Mouse (Mus musculus) adrenal gland, postnatal 0 days (tissue): Measurements from ENCODE around the gene Olfr1199. TPM values are rescaled to one million over a fixed set of nuclear protein-coding genes. Genes with fewer than 3 reads are reported as not detected.

Source experiments
- polyA plus RNA-seq: library from polyadenylated mRNA; unstranded; fragments of >200 nt; fragmentation: Nextera tagmentation; extraction: Ambion mirVana; gene quantifications from 2 replicates; pipeline ENCODE4 v1.2.1, GENCODE M21; 2015

Olfr1199 gene
- not detected in 2 replicates for polyA plus RNA-seq

DNA sequence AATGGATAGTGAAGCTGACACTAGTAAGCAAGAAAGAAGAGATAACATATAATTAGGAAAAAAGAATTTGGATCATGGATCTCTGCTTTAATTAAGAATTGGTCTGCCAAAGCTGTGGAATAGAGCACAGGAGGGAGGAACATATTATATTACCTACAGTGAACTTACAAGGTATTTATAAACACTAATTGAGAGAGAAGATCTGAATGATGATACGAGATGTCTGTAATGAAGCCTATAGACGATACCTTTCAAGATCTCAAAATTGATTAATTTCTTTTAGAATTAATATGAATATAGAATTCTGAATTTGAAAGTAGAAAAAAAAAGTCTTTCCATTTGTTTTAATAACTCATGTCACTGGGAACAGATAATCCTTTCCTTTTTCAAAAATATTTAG is at the start of gene Olfr1199:
Olfr1199 (minus strand) TSS at position 101 of the 400 bp plus-strand sequence.

DNA sequence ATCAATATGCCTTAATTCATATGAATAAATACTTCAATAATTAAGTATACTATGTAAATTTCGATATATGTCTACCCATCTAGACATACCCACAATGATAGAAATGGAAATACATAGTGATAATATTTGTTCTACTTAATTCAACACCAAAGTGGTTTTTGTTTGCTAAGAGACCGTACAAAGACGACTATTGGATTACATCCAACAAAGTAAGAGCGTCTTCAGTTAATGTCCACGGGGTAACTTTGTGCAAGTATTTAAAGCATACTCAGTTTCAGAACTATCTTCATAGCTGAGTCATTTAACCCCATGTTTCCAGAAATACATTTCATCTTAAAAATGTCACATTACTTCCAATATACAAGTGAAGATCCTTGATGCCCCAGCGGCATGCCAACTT is 32.5 kb upstream of the Olfr1199 start, which contains the start of gene Olfr1201:
Olfr1201 (plus strand) TSS at position 301 of the 400 bp plus-strand sequence.

DNA sequence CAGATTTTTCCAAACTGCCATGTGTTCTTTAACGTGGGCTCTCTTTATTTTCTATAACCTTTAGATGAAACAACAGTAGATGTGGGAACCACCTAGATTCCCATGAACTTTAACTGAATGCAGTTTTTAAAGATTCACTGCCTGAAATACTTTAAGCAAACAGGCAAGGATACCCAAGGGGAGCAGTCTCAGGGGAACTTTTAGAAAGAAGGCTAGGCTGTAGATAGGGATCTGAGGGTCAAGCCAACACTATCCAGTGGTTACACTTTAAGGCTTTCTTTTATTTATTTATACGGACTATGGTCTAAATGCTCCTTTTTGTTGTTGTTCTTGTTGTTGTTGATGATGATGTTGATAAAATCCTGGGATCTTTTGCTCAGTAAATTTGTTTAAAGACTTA is 10.1 kb upstream of the Olfr1199 start, which contains the start of gene Olfr1200:
Olfr1200 (minus strand) TSS at position 101 of the 400 bp plus-strand sequence.

DNA sequence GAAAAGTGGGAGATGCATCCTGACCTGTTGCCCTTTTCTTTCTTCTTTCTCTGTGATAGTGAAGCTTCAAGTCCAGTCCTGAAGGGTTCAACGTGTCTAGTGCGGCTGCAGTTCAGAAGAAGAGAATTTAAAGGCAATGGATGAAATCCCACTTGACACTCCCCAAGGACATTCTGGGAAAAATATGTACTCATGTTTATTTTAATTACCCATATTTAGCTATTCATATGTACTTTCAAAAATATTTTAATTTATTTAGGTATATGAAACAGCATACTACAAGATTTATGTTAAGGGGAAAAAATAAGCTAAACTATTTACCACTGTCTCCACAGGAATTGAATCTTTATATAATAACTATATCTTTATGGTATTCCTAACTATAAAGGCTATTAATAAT is 9.0 kb downstream of the Olfr1199 start, which contains the start of gene Olfr1198:
Olfr1198 (minus strand) TSS at position 101 of the 400 bp plus-strand sequence.

DNA sequence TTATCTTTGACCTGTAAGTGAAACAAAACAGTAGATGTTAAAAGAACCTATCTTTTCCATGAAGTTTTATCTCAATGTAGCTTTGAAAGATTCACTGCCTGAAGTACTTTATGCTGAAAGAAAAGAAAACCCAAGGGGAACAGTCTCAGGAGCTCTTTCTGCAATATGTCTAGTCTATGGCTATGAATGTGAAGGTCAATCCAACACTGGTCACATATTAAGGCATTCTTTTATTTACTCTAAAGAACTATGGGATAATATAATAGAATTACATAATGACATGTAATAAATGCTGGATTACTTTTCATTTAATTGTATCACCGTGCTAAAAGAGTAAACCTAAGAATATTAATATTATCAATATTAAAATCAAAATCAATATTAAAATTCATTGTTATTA is 28.0 kb downstream of the Olfr1199 start, which contains the start of gene Olfr1197:
Olfr1197 (minus strand) TSS at position 101 of the 400 bp plus-strand sequence.

DNA sequence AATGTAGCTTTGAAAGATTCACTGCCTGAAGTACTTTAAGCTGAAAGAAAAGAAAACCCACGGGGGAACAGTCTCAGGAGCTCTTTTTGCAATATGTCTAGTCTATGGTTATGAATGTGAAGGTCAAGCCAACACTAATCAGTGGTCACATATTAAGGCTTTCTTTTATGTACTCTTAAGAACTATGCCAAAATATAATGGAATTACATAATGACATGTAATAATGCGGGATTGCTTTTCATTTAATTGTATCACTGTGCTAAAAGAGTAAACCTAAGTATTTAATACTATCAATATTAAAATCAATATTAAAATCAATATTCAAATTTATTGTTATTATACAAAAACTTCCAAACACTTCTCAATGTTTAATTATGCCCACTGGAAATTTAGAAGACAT is 55.8 kb downstream of the Olfr1199 start, which contains the start of gene Olfr1196:
Olfr1196 (minus strand) TSS at position 101 of the 400 bp plus-strand sequence.

Other genes with a start within 250 kb of the Olfr1199 start
- not detected in 2 replicates for gene Olfr1186, start 241.9 kb downstream of the Olfr1199 start, polyA plus RNA-seq
- not detected in 2 replicates for gene Olfr1188, start 203.5 kb downstream of the Olfr1199 start, polyA plus RNA-seq
- not detected in 2 replicates for gene Olfr1189, start 174.0 kb downstream of the Olfr1199 start, polyA plus RNA-seq
- not detected in 2 replicates for gene Olfr1191-ps1, start 119.9 kb downstream of the Olfr1199 start, polyA plus RNA-seq
- gene Olfr1192-ps1, start 112.0 kb downstream of the Olfr1199 start, polyA plus RNA-seq, result not detected in 2 replicates
- not detected in 2 replicates for gene Olfr1193, start 84.8 kb downstream of the Olfr1199 start, polyA plus RNA-seq
- gene Olfr1195, start 71.3 kb downstream of the Olfr1199 start, polyA plus RNA-seq, result not detected in 2 replicates
- gene Olfr1196, start 55.9 kb downstream of the Olfr1199 start, polyA plus RNA-seq, result not detected in 2 replicates
- gene Olfr1197, start 28.1 kb downstream of the Olfr1199 start, polyA plus RNA-seq, result not detected in 2 replicates
- not detected in 2 replicates for gene Olfr1198, start 9.1 kb downstream of the Olfr1199 start, polyA plus RNA-seq
- gene Olfr1200, start 10.0 kb upstream of the Olfr1199 start, polyA plus RNA-seq, result not detected in 2 replicates
- not detected in 2 replicates for gene Olfr1201, start 32.6 kb upstream of the Olfr1199 start, polyA plus RNA-seq
- 0.03 TPM in 1 of 2 replicates, not detected in the other for gene Olfr1202, start 54.0 kb upstream of the Olfr1199 start, polyA plus RNA-seq
- not detected in 2 replicates for gene Olfr1205, start 69.3 kb upstream of the Olfr1199 start, polyA plus RNA-seq
- gene Olfr1204, start 88.8 kb upstream of the Olfr1199 start, polyA plus RNA-seq, result not detected in 2 replicates
- gene Olfr1206, start 102.8 kb upstream of the Olfr1199 start, polyA plus RNA-seq, result not detected in 2 replicates
- not detected in 2 replicates for gene Olfr1208, start 141.8 kb upstream of the Olfr1199 start, polyA plus RNA-seq
- gene Olfr1209, start 154.7 kb upstream of the Olfr1199 start, polyA plus RNA-seq, result not detected in 2 replicates
- not detected in 2 replicates for gene Olfr1211, start 177.6 kb upstream of the Olfr1199 start, polyA plus RNA-seq
- not detected in 2 replicates for gene Olfr1212, start 193.5 kb upstream of the Olfr1199 start, polyA plus RNA-seq
- not detected in 2 replicates for gene Gm13762, start 219.8 kb upstream of the Olfr1199 start, polyA plus RNA-seq
- not detected in 2 replicates for gene Olfr1214, start 232.2 kb upstream of the Olfr1199 start, polyA plus RNA-seq
- gene Olfr1215, start 246.5 kb upstream of the Olfr1199 start, polyA plus RNA-seq, result not detected in 2 replicates